ENCODE assay signal across 8 mouse cellular contexts in genomic region chr10:128779011-128779795, GRCm38 (mm10). TPM values are rescaled to one million over a fixed set of nuclear protein-coding genes. Genes with fewer than 3 reads are reported as not detected.
DNase-seq lines count a peak whose midpoint lies in the region; ATAC-seq and TF ChIP-seq lines count a peak whose summit lies in the region.

No protein-coding gene starts in this region.

- H3K36me3 ChIP-seq in hindbrain, postnatal 0 days (ENCODE audit: insufficient read depth, low read length) = no peaks in the 10 kb centered on the region
- H3K36me3 ChIP-seq in liver, embryonic 12.5 days = peaks cover 2% of the 10 kb centered on the region; the same call in 1 of the 2 replicates

- H3K27ac ChIP-seq in hindbrain, postnatal 0 days = peak overlapping the region; percentile 59
- peak overlapping the region; percentile 47 for H3K27ac ChIP-seq in liver, embryonic 12.5 days

- H3K9me3 ChIP-seq in hindbrain, postnatal 0 days (ENCODE audit: low read length) = no peaks in the 10 kb centered on the region
- peaks cover 10% of the 10 kb centered on the region for H3K9me3 ChIP-seq in liver, embryonic 12.5 days (replicated peaks)

- H3K27me3 ChIP-seq in hindbrain, postnatal 0 days (ENCODE audit: insufficient read depth, low read length) = no peaks in the 10 kb centered on the region
- H3K27me3 ChIP-seq in liver, embryonic 12.5 days (replicated peaks) = no peaks in the 10 kb centered on the region

- no peak overlapping the region for H3K9ac ChIP-seq in hindbrain, postnatal 0 days (replicated peaks; ENCODE audit: low read length)
- no peak overlapping the region for H3K9ac ChIP-seq in liver, embryonic 12.5 days

- H3K4me2 ChIP-seq in hindbrain, postnatal 0 days (ENCODE audit: low read depth, low read length) = no peak overlapping the region
- no peak overlapping the region for H3K4me2 ChIP-seq in liver, embryonic 12.5 days

- TF ChIP-seq CTCF in hindbrain, postnatal 0 days (IDR thresholded peaks at IDR 0.05; ENCODE audit: low read depth) = no peak

- 32% methylated on average over 8 of the region's 8 CpGs for WGBS in hindbrain, postnatal 0 days
- WGBS in liver, embryonic 12.5 days (ENCODE audit: insufficient replicate concordance) = 19% methylated on average over 8 of the region's 8 CpGs

- DNase-seq in 3T3-L1 (ENCODE audit: low read depth, low spot score) = peak; percentile 99
- DNase-seq in adrenal gland, postnatal 10 days = peak; percentile 78
- DNase-seq in gastrocnemius, adult 8-10 months (ENCODE audit: low spot score in 2 of 2) = peak; percentile 72 to 76
- peak; percentile 6 for DNase-seq in hindbrain, postnatal 0 days (ENCODE audit: low spot score)
- peak; percentile 75 for DNase-seq in ovary, adult 18-20 months (ENCODE audit: low spot score)
- DNase-seq in cerebellum, adult 11-12 months = no peak
- DNase-seq in frontal cortex, postnatal 10 days (ENCODE audit: low spot score in 2 of 2) = no peak

- no peak overlapping the region for H3K4me3 ChIP-seq in hindbrain, postnatal 0 days (ENCODE audit: low read length)
- no peak overlapping the region for H3K4me3 ChIP-seq in liver, embryonic 12.5 days

- H3K4me1 ChIP-seq in hindbrain, postnatal 0 days (ENCODE audit: insufficient read depth, low read length) = no peaks in the 10 kb centered on the region; the same call in 1 of the 2 replicates
- peaks cover 16% of the 10 kb centered on the region; the same call in 1 of the 2 replicates for H3K4me1 ChIP-seq in liver, embryonic 12.5 days

- ATAC-seq in hindbrain, postnatal 0 days = no peak
- ATAC-seq in liver, embryonic 12.5 days = peak; percentile 71; the same call in 1 of the 2 replicates

RNA-seq across cellular contexts. Expression of gene Mmp19, which starts 11.5 kb away (rescaled TPM):
- total RNA-seq in adrenal gland, postnatal 10 days (2021) = 10 to 100 TPM; 22.1 to 23.9 TPM
- total RNA-seq in gastrocnemius, adult 8-10 months (2022) = 1 to 10 TPM in 3 of 4 experiments, under 1 TPM in 1; 0.46 to 1.4 (median 1.1) TPM
- 0.52 and 2.8 TPM in 2 replicates for total RNA-seq in hindbrain, postnatal 0 days (2014; rRNA removed)
- polyA plus RNA-seq in hindbrain, postnatal 0 days (2015; fragmentation: Nextera tagmentation; extraction: Ambion mirVana) = 0.59 and 0.61 TPM in 2 replicates
- polyA plus RNA-seq in liver, embryonic 12.5 days (2016; fragmentation: Nextera tagmentation; extraction: Ambion mirVana) = 5.5 and 6.8 TPM in 2 replicates

RNA-seq across cellular contexts. Expression of gene Dnajc14, which starts 24.7 kb away (rescaled TPM):
- total RNA-seq in adrenal gland, postnatal 10 days (2021) = 10 to 100 TPM; 57.7 to 64.9 TPM
- total RNA-seq in gastrocnemius, adult 8-10 months (2022) = 10 to 100 TPM; 23.5 to 27.2 (median 26.1) TPM
- 28.6 and 30.9 TPM in 2 replicates for total RNA-seq in hindbrain, postnatal 0 days (2014; rRNA removed)
- polyA plus RNA-seq in hindbrain, postnatal 0 days (2015; fragmentation: Nextera tagmentation; extraction: Ambion mirVana) = 32.7 and 37.0 TPM in 2 replicates
- 27.9 and 29.1 TPM in 2 replicates for polyA plus RNA-seq in liver, embryonic 12.5 days (2016; fragmentation: Nextera tagmentation; extraction: Ambion mirVana)

RNA-seq across cellular contexts. Expression of gene Tmem198b, which starts 25.0 kb away (rescaled TPM):
- total RNA-seq in adrenal gland, postnatal 10 days (2021) = 10 to 100 TPM; 11.0 to 14.1 TPM
- 1 to 10 TPM; 2.0 to 2.3 (median 2.2) TPM for total RNA-seq in gastrocnemius, adult 8-10 months (2022)
- total RNA-seq in hindbrain, postnatal 0 days (2014; rRNA removed) = 26.5 and 27.3 TPM in 2 replicates
- 18.8 and 18.9 TPM in 2 replicates for polyA plus RNA-seq in hindbrain, postnatal 0 days (2015; fragmentation: Nextera tagmentation; extraction: Ambion mirVana)
- polyA plus RNA-seq in liver, embryonic 12.5 days (2016; fragmentation: Nextera tagmentation; extraction: Ambion mirVana) = 3.7 and 3.9 TPM in 2 replicates

RNA-seq across cellular contexts. Expression of gene Pym1, which starts 31.5 kb away (rescaled TPM):
- 10 to 100 TPM; 24.3 to 26.3 TPM for total RNA-seq in adrenal gland, postnatal 10 days (2021)
- total RNA-seq in gastrocnemius, adult 8-10 months (2022) = 10 to 100 TPM; 10.2 to 14.0 (median 11.9) TPM
- 45.6 and 47.4 TPM in 2 replicates for total RNA-seq in hindbrain, postnatal 0 days (2014; rRNA removed)
- polyA plus RNA-seq in hindbrain, postnatal 0 days (2015; fragmentation: Nextera tagmentation; extraction: Ambion mirVana) = 51.0 and 51.5 TPM in 2 replicates
- 25.8 and 26.8 TPM in 2 replicates for polyA plus RNA-seq in liver, embryonic 12.5 days (2016; fragmentation: Nextera tagmentation; extraction: Ambion mirVana)

RNA-seq across cellular contexts. Expression of gene Dgka, which starts 34.5 kb away (rescaled TPM):
- 10 to 100 TPM; 16.2 to 17.2 TPM for total RNA-seq in adrenal gland, postnatal 10 days (2021)
- total RNA-seq in gastrocnemius, adult 8-10 months (2022) = 10 to 100 TPM in 1 of 4 experiments, 1 to 10 TPM in 3; 7.5 to 10.0 (median 8.0) TPM
- total RNA-seq in hindbrain, postnatal 0 days (2014; rRNA removed) = 6.2 and 6.6 TPM in 2 replicates
- polyA plus RNA-seq in hindbrain, postnatal 0 days (2015; fragmentation: Nextera tagmentation; extraction: Ambion mirVana) = 6.2 and 6.7 TPM in 2 replicates
- polyA plus RNA-seq in liver, embryonic 12.5 days (2016; fragmentation: Nextera tagmentation; extraction: Ambion mirVana) = 2.8 TPM in 2 replicates

Comparison
In these comparisons a context has a peak if more than half of its experiments do, and no peak if none do; other contexts are left out.
1. DNase-seq: peak in 3T3-L1 (single experiment), adrenal gland, postnatal 10 days (single experiment), gastrocnemius, adult 8-10 months (2 of 2), hindbrain, postnatal 0 days (single experiment) and ovary, adult 18-20 months (single experiment); none in cerebellum, adult 11-12 months (single experiment) and frontal cortex, postnatal 10 days (0 of 2).